Mouse (Mus musculus) C2C12 (cell line): ENCODE data around the gene Exo5. TPM values are rescaled to one million over a fixed set of nuclear protein-coding genes. Genes with fewer than 3 reads are reported as not detected.
A peak's percentile ranks its signal among the peaks of the same experiment; 100 is the strongest.

Source experiments
- H3K27me3 ChIP-seq: one replicate; pipeline ENCODE4 v1.6.1; 2011; ENCODE audit not compliant: control insufficient read depth, insufficient read depth, insufficient read length
- H3K36me3 ChIP-seq: one replicate; pipeline ENCODE4 v1.6.1; 2011; ENCODE audit not compliant: control insufficient read depth, insufficient read depth
- H3K4me3 ChIP-seq: one replicate; pipeline ENCODE4 v1.5.1; 2011; ENCODE audit warnings: mild to moderate bottlenecking, control low read depth; ENCODE audit not compliant: poor library complexity, insufficient read depth, severe bottlenecking
- H3K79me2 ChIP-seq: one replicate; pipeline ENCODE4 v1.6.1; 2011; ENCODE audit not compliant: control insufficient read depth, insufficient read depth
- H3K79me3 ChIP-seq: one replicate; pipeline ENCODE4 v1.6.1; 2011; ENCODE audit warnings: low read depth, control low read depth
- H3ac ChIP-seq: one replicate; pipeline ENCODE3; 2011; ENCODE audit warnings: low read depth; ENCODE audit not compliant: control insufficient read depth, insufficient read length
- CEBPB ChIP-seq: IDR thresholded peaks from one replicate; pipeline ENCODE4 v1.6.1; 2011; ENCODE audit warnings: low read depth, mild to moderate bottlenecking, control low read depth, moderate library complexity
- CTCF ChIP-seq: IDR thresholded peaks from one replicate; pipeline ENCODE4 v1.5.1; 2011; ENCODE audit not compliant: control insufficient read depth, insufficient read depth, insufficient read length
- FOSL1 ChIP-seq: IDR thresholded peaks from one replicate; pipeline ENCODE4 v1.8.0; 2011; ENCODE audit warnings: mild to moderate bottlenecking, low read length; ENCODE audit not compliant: poor library complexity, insufficient read depth, severe bottlenecking
- MAX ChIP-seq: IDR thresholded peaks from one replicate; pipeline ENCODE4 v1.6.1; 2011; ENCODE audit warnings: mild to moderate bottlenecking, control low read depth
- MYOD1 ChIP-seq: IDR thresholded peaks from one replicate; pipeline ENCODE4 v1.6.1; 2011; ENCODE audit warnings: low read depth; ENCODE audit not compliant: control insufficient read depth, insufficient read length
- MYOG ChIP-seq: IDR thresholded peaks from one replicate; pipeline ENCODE4 v1.6.1; 2011; ENCODE audit not compliant: control insufficient read depth, insufficient read length; ENCODE audit errors: extremely low read depth
- USF1 ChIP-seq: IDR thresholded peaks from one replicate; pipeline ENCODE4 v1.6.1; 2011; ENCODE audit warnings: low read depth, mild to moderate bottlenecking, control low read depth, moderate library complexity
- polyA plus RNA-seq: library from polyadenylated mRNA; unstranded; fragments of >200 nt; fragmentation: generic; extraction: Trizol; gene quantifications from one replicate; pipeline ENCODE4 v1.2.1, GENCODE M21; 2012; ENCODE audit warnings: missing spikeins

Exo5 gene
- polyA plus RNA-seq, 1 experiment, result 14.1 TPM

GRCm38 (mm10) chr4:120953038-120953437 lies 28.2 kb upstream of the Exo5 start:
- no peaks in the 10 kb centered on the region for H3K27me3 ChIP-seq
- H3K79me3 ChIP-seq, result no peaks in the 10 kb centered on the region
- no peak for TF ChIP-seq MAX
- no peak for TF ChIP-seq CEBPB
- TF ChIP-seq MYOG, result no peak
- no peak for TF ChIP-seq FOSL1
- TF ChIP-seq CTCF, result no peak
- no peak for TF ChIP-seq MYOD1
- no peak for TF ChIP-seq USF1
- H3K36me3 ChIP-seq, result no peaks in the 10 kb centered on the region
- H3K4me3 ChIP-seq, result no peak overlapping the region
- no peak overlapping the region for H3ac ChIP-seq
- H3K79me2 ChIP-seq, result no peaks in the 10 kb centered on the region

GRCm38 (mm10) chr4:120952163-120952562 lies 27.3 kb upstream of the Exo5 start:
- Histone ChIP-seq H3K27me3 (no peaks in the 10 kb centered on the region), H3K36me3 (no peaks in the 10 kb centered on the region), H3K4me3 (peak overlapping the region; percentile 63), H3K79me3 (no peaks in the 10 kb centered on the region), H3ac (no peak overlapping the region), H3K79me2 (no peaks in the 10 kb centered on the region)
- no peak for TF ChIP-seq MAX
- TF ChIP-seq CEBPB, result no peak
- TF ChIP-seq CTCF, result no peak
- TF ChIP-seq MYOG, result no peak
- no peak for TF ChIP-seq FOSL1
- no peak for TF ChIP-seq USF1
- TF ChIP-seq MYOD1, result no peak

- TF ChIP-seq FOSL1 (no peak), MAX (peak; percentile 0), CEBPB (no peak)
These were observed 26.7 kb upstream of the Exo5 start, which contains the start of gene Zfp69 for GRCm38 (mm10) chr4:120951428-120951973. Gene Zfp69, minus strand, starts transcription at chr4:120951699.

GRCm38 (mm10) chr4:120950763-120951427 lies 26.1 kb upstream of the Exo5 start:
- Histone ChIP-seq H3K27me3 (no peaks in the 10 kb centered on the region), H3ac (peak overlapping the region; percentile 99), H3K79me2 (no peaks in the 10 kb centered on the region), H3K36me3 (no peaks in the 10 kb centered on the region), H3K4me3 (peak overlapping the region; percentile 63), H3K79me3 (no peaks in the 10 kb centered on the region)
- TF ChIP-seq MAX, result peak; percentile 12
- no peak for TF ChIP-seq MYOG
- no peak for TF ChIP-seq USF1

More at GRCm38 (mm10) chr4:120951428-120951973, 26.7 kb upstream of the Exo5 start, which contains the start of gene Zfp69:
- Histone ChIP-seq H3K36me3 (no peaks in the 10 kb centered on the region), H3ac (peak within 1 kb of the TSS; percentile 99), H3K79me3 (no peaks in the 10 kb centered on the region), H3K27me3 (no peaks in the 10 kb centered on the region), H3K4me3 (peak within 1 kb of the TSS; percentile 63), H3K79me2 (no peaks in the 10 kb centered on the region)

GRCm38 (mm10) chr4:120948938-120949337 lies 24.1 kb upstream of the Exo5 start:
- Histone ChIP-seq H3K4me3 (no peak overlapping the region), H3ac (no peak overlapping the region), H3K79me2 (no peaks in the 10 kb centered on the region), H3K36me3 (no peaks in the 10 kb centered on the region), H3K27me3 (no peaks in the 10 kb centered on the region), H3K79me3 (no peaks in the 10 kb centered on the region)
- TF ChIP-seq MYOD1 (no peak), USF1 (no peak), CEBPB (no peak), CTCF (no peak), FOSL1 (no peak), MYOG (no peak)

GRCm38 (mm10) chr4:120935006-120935405 lies 10.2 kb upstream of the Exo5 start:
- TF ChIP-seq CTCF (no peak), MYOD1 (no peak), USF1 (no peak), CEBPB (no peak), FOSL1 (no peak), MAX (no peak)
- H3K4me3 ChIP-seq, result no peak overlapping the region
- no peaks in the 10 kb centered on the region for H3K79me2 ChIP-seq
- H3K36me3 ChIP-seq, result peaks cover 8% of the 10 kb centered on the region
- H3K79me3 ChIP-seq, result no peaks in the 10 kb centered on the region
- no peak overlapping the region for H3ac ChIP-seq
- H3K27me3 ChIP-seq, result no peaks in the 10 kb centered on the region
